Mouse (Mus musculus) left cerebral cortex, adult 9 months (tissue): ENCODE measurements around the gene Atp6v1e2.

Experiments used
- DNase-seq, 2 experiments: peaks; one replicate each; pipeline ENCODE4 v3.0.0; 2022; ENCODE audit warnings: low spot score in 2 of 2

Atp6v1e2 gene

GRCm38 (mm10) chr17:86915540-86915939 is 32.2 kb downstream of the Atp6v1e2 start:
- DNase-seq: no peak

- peak in 1 of 2 experiments; percentile 33 for DNase-seq
Observed at GRCm38 (mm10) chr17:86913003-86913607, 34.6 kb downstream of the Atp6v1e2 start.

DNA sequence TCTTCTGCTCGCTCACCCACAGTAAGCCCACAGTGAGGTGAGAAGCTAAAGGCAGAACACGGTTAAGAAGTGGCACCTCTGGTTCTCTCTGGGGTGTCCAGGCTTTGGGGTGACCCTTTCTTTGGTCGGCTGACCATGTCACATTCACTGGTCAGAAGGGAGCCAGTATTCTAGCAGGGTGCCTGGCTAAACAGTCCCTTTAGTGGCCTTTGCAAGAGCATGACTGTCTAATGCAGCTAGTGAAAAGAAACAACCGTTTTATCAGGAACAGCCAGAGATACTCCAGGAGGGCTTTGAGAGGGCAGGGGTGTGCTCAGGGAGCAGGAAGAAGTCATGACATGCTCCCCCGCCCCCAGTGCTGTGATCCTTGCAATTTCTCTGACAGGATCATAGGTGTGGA is 36.4 kb downstream of the Atp6v1e2 start:
- DNase-seq: no peak

- DNase-seq: peak in 1 of 2 experiments; percentile 56
Observed at GRCm38 (mm10) chr17:86909733-86910495, 37.8 kb downstream of the Atp6v1e2 start.

- no peak for DNase-seq
Observed at GRCm38 (mm10) chr17:86908316-86908715, 39.4 kb downstream of the Atp6v1e2 start.

DNA sequence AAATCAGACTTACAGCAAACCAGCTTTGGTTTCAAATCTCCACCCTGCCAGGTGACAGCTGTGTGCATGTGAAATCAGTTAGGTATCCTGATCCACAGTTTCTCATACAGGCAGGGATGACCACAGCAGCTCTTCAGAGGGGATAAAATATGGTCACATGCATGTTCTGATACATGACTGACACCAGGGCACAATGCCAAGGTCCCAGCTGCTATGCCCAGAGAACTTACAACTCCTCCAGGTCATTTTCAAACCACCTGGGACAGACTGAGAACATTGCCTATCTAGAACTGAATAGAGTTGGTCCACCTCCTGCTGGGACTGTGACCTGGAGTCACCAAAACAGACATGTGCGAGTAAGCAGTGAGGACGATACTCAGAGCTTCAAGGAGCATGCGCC is 40.6 kb downstream of the Atp6v1e2 start:
- DNase-seq: no peak

DNA sequence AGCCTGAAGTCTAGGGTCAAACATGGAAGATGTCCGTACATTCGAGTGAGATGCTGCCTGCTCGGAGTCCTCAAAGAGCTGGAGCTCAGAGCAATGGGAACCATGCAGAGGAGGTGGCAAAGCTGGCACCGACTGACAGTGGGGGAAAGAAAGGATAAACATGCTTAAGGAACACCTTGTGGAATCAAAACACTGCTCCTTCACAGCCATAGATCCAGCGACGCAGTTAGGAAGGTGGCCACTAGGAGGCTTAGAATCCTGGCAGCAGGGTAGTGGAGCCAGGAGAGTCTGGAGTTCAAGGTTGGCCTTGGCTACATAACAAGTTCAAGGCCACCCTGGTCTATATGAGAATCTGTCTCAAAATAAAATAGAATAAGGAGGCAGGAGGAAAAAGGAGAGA is 41.1 kb downstream of the Atp6v1e2 start:
- no peak for DNase-seq

- DNase-seq: peak in 1 of 2 experiments; percentile 90
Observed at GRCm38 (mm10) chr17:86906136-86906461, 41.6 kb downstream of the Atp6v1e2 start.

GRCm38 (mm10) chr17:86905297-86906135 is 42.2 kb downstream of the Atp6v1e2 start:
- peak in 1 of 2 experiments; percentile 38 for DNase-seq

DNA sequence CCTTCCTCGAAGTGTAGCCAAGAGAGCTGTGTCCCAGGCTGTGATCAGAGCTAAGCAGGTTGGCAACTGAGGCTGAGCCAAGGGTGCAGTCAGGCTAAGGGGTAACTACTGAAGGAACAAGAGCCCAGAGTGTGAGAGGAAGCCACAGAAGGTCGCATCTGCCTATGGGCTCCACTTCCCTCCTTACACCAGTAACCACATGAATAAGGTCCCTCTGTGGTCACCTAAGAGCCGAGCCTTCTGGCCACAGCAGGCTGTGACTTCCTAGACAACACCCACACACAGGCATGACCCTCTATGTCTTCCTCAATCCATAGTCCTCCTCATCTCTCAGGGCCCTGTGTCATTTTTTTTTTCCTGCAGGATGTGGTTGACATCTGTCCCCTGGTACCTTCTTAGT is 43.5 kb downstream of the Atp6v1e2 start:
- DNase-seq: no peak

GRCm38 (mm10) chr17:86903596-86903995 is 44.1 kb downstream of the Atp6v1e2 start:
- DNase-seq: peak in 1 of 2 experiments; percentile 22

- no peak for DNase-seq
Observed at GRCm38 (mm10) chr17:86902399-86903067, 45.2 kb downstream of the Atp6v1e2 start.

- no peak for DNase-seq
Observed at GRCm38 (mm10) chr17:86900564-86900963, 47.1 kb downstream of the Atp6v1e2 start.

GRCm38 (mm10) chr17:86899821-86900220 is 47.9 kb downstream of the Atp6v1e2 start:
- no peak for DNase-seq

DNA sequence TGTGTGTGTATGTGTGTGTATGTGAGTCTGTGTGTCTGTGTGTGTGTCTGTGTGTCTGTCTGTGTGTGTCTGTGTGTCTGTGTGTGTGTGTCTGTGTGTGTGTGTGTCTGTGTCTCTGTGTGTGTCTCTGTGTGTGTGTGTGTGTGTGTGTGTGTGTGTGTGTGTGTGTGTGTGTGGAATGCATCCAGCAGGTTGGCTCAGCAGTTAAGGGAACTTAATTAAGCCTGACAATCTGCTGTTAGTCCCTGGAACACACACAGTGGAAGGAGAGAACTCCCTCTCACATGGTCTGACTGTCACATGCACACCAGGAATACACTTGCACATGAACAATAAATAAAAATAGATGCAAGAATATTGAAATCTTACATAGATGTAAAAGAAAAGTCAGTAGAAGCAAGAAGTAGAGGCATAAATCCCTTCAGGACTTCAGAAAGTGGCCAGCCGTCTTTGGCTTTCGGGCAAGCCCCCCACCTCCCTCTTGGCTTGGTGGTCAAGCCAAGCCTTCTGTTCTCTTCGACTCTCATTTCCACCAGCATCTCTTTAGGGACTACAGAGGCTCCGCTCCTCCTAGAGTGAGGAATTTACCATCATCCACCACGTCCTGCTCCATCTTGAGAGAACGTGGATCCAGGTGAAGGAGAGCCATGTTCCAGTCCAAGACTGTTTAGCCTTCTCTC is 50.1 kb downstream of the Atp6v1e2 start:
- DNase-seq: no peak

DNA sequence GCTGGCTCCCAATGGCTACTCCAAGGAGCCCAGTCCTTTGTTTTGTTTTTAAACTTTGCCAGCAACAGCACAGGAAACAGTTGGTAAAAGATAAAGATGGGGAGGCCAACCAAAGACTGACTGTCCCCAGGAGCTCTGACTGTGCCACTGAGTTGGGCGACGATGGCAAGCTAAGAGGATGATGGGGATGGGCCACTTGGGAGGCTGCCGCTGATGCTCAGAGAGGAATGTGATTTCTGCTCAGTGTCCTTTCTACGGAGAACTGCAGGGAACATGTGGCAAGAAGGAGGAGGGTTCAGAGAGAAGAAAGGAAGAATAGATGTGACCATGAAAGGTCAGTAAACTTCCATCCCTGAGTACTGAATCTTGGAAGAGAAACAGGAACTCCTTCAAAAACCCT is 52.5 kb downstream of the Atp6v1e2 start:
- DNase-seq: no peak
